Mouse (Mus musculus) gastrocnemius, postnatal 36 days (tissue): ENCODE data around the gene Fen1. TPM values are rescaled to one million over a fixed set of nuclear protein-coding genes. Genes with fewer than 3 reads are reported as not detected.
"Not testable (repeated sequence)": the region's sequence is repeated elsewhere in the genome, so short reads cannot be mapped to it uniquely, and the experiment has no call there.

Experiments
- DNase-seq, 2 experiments: peaks; one replicate each; pipeline ENCODE4 v3.0.0; 2022
- intact Hi-C: fragments of 180-260 bp; cut with DNase I; formaldehyde crosslinking; loops from one replicate; pipeline ENCODE4 v1.15.1; 2025
- total RNA-seq, 2 experiments: library from RNA; stranded (reverse); gene quantifications; 2 replicates each; pipeline ENCODE4 v1.2.3; 2021

Fen1 gene
- total RNA-seq, 2 experiments from 2014 or later = 3.1 to 3.9 TPM

DNA sequence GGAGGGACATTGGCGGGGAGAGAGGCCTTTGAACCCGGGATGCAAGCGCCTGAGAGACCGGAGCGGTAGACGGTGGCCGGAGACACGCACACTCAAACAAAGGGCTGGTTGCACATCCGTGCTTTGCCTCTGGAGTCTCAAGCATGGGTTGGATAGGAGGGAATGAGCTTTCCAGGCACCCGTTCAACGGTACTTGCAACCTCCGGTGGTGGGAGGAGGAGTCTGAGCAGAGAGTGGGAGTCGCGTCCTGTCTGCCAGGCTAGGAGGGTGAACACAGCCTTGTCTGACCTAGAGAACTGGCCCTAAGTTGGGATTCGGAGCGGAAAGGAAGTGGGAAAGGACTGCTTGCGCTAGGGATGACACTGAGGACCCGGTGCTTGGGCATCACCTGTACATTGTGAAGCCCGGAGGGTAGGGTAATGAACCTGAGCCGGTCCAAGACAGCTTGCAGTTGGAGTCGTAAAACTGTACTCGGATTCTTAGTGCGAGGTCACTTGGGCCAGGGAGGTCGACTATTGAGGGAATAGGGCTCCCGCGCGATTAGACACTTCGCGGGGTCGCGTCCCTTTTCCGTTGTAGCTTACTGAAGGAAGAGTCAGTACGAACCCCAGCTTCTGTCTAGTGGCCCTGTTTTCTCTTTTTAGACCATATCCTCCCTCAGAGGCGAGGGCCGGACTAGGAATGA lies 20.5 kb downstream of the Fen1 start:
- intact Hi-C loops = no loop called here
- DNase-seq = peak in 1 of 2 experiments; percentile 38

DNA sequence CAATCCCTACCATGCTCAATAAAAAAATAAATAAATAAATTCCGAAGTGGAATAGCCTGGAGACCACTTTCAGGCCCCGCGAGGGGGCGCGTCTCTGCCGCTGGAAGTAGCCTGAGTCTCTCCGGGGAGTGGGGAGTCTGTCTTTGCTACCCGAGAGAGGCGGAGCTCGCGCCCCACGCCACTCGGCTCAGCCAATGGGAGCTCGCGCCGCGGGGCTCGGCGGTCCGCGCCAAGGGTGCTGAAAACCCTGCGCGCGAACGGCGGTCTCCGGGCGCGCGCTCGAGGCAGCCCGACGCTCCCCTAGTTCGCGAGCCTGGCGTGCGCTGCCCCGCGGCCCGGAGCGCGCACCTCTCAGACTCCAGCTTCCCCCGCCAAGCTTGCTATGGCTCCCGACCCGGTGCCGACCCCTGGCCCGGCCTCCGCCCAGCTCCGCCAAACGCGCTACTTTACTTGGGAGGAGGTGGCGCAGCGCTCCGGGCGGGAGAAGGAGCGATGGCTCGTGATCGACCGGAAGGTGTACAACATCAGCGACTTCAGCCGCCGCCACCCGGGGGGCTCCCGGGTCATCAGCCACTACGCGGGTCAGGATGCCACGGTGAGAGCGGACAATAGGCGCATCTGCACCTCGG lies 21.2 kb downstream of the Fen1 start, which contains the start of gene Fads1:
TSS of gene Fads1 (plus strand) at position 219 of the 629 bp plus-strand sequence.
- intact Hi-C loops = no loop called here
- peak; percentile 81 to 87 for DNase-seq

- intact Hi-C loops = no loop called here
- no peak for DNase-seq
Measured at GRCm38 (mm10) chr19:10182142-10182541, 21.8 kb downstream of the Fen1 start.

DNA sequence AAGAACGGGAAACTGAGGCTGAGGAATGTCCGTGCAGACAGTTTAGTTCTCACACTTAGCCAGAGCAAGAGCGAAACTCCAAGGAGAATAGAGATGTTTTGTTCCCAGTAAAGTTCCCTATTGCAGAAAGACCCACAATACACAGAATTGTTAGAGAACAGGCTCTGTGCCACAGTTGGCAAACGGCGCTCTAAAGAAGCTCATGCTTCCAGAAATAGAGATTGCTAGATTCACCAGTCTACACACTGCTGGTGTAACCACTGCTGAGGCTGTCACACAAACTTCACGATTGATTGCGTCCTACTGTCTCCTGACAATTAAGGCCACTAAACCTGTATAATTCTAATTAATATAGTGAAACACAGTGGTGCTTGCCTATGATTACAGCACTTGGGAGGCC lies 22.7 kb downstream of the Fen1 start:
- no peak for DNase-seq
- intact Hi-C loops = no loop called here

DNA sequence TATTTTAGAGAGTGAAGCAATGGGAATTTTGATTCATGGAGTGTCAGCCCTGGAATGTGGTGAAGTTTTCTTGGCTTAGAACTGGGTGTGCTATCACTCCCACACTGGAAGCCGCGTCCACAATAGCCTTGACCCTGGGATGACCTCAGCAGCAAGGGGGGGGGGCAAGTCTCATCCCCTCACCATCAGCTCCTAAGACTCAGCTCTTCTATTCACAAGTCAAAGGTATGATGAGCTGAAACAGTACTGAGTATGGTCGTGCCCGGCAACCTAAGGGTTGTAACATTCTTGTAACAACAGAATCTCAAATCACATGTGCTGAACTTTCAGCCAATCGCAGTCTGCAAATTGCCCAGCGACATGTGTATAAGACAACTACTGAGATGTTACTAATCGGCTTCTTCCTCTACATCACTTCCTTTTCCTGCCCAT lies 27.0 kb downstream of the Fen1 start:
- DNase-seq = no peak
- intact Hi-C loops = no loop called here

- DNase-seq = no peak
- intact Hi-C loops = no loop called here
Measured at GRCm38 (mm10) chr19:10176477-10176876, 27.5 kb downstream of the Fen1 start.

- DNase-seq = no peak
- intact Hi-C loops = no loop called here
Measured at GRCm38 (mm10) chr19:10174956-10175355, 29.0 kb downstream of the Fen1 start.

DNA sequence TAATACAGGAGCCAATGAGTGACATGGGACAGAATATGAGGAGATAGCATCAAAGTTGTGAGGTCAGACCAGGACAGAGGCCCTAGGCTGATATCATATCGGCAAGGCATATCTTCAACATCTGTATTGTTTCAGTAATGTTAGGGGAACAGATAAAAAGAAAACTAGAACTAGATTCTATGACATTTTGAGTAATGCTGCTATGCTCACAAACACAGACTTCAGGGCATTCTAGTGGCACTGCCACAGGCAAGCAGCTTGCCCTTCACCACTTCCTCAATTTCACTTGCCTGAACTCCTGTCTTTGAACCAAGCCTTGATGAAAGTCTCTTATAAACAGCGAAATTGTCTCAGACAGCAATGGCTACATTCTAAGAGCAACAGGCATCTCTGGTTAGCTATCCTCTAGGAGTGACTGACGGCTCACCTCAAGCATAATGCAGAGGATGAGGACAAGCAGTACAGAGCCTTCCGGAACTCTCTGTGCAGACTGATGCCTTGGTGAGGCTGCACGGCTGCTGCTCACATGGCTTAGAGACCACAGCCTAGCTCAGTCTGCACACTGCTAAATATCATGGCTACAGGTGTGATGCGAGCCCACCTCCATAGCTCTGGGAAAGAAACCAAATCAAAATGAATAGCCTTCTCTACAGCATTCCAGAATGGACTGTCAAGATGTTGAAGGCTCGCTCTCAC lies 30.0 kb downstream of the Fen1 start:
- intact Hi-C loops = no loop called here
- DNase-seq = no peak

DNA sequence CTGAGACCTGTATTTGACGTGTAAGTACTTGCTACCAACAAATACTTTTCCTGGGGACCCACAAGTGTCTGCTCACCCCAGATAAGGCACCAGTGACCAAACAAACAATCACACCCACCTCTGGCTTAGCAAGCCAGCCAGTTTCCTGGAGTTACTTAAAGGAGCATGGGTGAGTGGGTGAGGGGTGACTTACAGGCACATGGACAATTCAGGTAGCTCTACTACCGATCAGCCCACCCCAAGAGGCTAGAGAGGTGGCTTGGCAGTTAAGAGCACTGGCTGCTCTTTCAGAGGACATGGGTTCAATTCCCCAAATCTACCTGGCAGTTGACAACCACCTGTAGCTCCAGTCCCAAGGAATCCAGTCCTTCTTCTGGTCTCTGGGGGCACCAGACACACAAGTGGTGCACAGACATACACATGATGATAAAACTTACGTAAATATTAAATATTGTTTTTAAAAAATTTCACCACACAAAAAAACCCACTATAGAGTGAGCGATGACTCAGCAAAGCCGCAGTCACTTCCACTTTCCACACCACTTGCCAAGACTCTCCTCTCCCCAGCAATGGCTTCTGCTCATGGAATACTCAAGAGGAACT lies 30.8 kb downstream of the Fen1 start:
- DNase-seq = no peak
- intact Hi-C loops = no loop called here

DNA sequence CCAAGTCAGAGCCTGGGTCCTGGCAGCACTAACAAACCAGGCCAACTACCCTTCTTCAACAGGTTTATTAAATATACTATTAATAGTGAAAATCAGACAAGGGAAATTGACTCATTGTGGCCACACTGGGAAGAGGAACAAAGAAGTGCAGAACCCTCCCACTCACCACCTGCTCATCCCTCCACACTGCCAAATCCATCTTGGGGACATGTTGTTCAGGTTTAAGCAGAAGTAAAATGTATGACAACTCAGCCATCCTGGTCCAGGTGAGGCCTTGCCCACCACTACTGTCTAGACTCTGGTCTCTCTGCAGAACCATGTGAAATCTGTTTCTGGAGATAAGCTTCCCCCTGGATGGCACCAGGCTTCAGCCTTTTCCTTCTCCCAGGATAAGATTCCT lies 32.1 kb downstream of the Fen1 start:
- no peak for DNase-seq
- intact Hi-C loops = no loop called here

DNA sequence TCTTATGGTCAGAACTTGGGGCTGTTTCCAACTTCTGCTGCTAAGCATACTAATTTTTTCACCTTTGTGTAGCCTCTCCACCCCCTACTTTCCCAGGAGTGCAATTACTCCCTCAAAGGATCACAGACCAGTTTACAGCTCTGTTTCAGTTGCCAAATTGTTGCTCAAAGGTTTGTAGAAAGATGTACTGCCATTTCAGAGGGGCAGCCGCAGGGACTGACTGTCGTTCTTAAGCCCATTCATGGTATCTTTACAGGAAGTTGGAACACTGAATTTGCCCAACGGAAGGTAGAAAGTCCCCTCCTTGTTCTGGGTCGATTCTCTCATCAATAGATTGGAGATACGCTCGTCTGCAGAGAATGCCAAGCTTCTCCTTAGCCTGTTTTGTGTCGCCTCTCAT lies 32.6 kb downstream of the Fen1 start:
- intact Hi-C loops = no loop called here
- no peak for DNase-seq

DNA sequence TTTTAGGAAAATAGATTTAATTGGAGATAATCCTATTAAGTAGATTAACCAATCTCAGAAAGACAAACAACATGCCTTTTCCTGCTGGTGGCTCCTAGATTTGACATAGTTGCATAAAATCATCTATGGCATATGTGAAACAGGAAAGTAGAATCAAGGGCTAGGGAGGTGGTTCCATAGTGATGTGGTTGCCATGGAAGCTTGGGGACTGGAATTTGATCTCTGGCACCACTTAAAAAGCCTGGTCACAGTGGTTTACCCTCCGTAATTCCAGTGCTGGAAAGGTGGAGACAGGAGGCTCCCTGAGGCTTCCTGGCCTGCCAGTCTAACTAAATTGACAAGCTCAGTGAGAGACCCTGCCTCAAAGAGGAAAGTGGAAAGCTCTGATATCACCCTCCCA lies 33.5 kb downstream of the Fen1 start:
- intact Hi-C loops = no loop called here
- DNase-seq = no peak

DNA sequence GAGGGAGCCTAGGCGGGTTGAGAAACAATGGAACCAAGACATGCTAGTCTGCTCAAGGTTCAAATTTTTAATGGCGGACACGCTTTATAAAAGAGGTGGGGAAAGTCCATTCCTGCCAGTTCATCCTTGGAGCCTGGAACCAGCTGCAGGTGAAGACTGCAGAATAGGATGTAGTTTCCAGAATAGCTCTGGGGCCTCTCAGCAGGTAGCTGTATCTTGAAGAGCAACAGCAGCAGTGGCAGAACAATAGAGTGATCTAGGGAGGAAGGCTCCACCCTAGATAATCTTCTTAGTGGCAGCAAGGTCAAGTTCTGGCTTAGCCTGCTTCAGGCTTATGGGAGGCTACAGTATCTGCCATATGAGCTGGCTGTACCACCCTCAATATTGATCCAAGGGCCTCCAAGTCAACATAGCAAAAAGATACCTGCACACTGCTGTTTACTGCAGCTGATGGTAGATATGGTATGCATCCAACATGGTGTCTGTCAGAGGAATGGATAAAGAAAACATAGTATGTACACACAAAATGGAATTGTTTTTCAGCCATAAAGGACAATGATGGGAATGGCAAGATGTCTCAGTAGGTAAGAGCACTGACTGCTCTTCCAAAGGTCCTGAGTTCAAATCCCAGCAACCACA lies 34.2 kb downstream of the Fen1 start:
- DNase-seq, intact Hi-C loops: not testable (repeated sequence)

DNA sequence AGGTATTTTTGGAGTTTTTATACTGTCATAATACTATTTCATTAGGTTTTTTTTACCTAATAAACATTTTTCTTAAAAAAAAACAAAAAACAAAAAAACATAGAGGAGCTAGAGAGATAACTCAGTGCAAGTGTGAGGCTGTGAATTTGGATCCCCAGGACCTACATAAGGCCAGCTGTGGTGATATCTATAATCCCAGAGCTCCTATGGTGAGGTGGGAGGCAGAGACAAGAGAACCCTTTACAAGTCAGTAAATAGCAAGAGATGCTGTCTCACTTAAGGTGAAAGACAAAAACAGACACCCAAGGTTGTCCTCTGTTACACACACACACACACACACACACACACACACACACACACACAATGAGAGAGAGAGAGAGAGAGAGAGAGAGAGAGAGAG lies 34.8 kb downstream of the Fen1 start:
- DNase-seq = no peak
- intact Hi-C loops = no loop called here

DNA sequence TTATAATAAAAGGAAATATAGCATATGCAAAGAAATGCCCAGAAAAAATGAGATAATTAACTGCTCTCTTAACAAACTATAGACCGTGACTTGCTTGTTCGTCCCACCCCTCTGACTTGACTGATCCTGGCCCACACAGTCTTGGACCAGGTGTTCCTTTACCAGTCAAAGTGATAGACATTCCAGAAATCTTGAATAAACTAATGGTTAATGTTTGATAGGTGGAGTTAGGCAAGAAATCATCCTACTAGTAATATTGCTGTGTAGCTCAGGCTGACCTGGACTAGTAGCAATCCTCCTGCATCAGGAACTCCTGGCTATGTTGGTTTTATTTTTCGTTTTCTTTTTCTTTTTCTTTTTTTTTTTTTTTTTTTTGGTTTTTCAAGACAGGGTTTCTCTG lies 35.5 kb downstream of the Fen1 start:
- no peak for DNase-seq
- intact Hi-C loops = no loop called here

GRCm38 (mm10) chr19:10167951-10168350 lies 36.0 kb downstream of the Fen1 start:
- intact Hi-C loops = no loop called here
- no peak for DNase-seq

DNA sequence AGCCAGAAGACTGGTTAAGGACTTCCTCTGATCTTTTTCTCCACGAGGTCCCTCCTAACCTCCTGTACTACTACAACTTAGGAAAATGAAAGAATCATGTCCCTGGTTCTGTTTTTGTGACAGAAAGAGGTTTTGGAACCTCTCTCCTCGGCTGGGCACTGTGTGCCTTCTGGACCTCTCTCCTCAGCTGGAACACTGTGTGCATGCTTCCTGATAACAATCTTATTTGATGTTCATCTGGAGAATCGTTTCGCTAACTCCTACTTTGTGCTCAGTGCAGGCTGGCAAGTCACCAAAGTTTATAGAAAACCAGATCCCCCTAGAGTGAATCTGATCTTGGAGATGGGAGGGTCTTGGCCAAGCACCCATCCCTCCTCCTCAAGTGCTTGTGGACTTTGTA lies 36.9 kb downstream of the Fen1 start:
- intact Hi-C loops = no loop called here
- DNase-seq = no peak

- DNase-seq, intact Hi-C loops: not testable (repeated sequence)
Measured at GRCm38 (mm10) chr19:10165928-10166327, 38.0 kb downstream of the Fen1 start.

GRCm38 (mm10) chr19:10163896-10164295 lies 40.1 kb downstream of the Fen1 start:
- no peak for DNase-seq
- intact Hi-C loops = no loop called here

DNA sequence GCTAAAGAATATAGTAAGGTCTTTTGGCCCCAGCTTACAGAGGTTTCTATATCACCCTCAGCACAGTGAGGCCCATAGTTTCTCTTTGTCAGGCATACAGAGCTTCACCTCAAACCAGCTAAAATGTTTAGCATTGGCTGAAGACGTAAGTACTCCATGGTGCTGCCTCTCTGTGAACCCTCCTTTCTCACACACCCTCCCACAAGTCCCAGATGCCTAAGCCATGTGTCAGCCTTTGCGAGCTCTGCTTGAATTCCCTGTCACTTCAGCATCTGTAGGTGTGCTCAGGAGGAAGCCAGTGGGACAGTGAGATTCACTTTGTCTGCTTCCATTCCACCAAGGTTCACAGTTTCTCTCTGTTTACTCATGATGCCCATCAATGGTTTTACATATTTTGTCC lies 46.2 kb downstream of the Fen1 start:
- intact Hi-C loops = no loop called here
- no peak for DNase-seq

DNA sequence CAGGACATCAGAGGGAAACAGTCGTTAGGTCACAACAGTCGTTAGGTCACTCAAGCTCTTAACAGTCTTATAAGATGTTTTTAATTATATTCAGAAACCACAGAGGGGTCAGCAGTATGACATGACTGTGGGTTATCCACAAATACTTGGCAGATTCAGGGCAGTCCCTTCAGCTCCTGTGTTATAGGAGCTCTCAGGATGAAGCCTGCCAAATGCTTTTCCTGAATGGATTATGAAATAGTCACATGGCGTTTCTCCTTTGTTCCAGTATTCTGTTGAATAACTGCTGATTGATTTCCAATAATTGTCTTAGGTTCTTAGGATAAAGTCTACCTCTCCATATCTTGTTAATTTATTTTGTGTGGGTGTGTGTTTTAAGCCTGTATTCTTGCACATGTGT lies 54.8 kb downstream of the Fen1 start:
- DNase-seq = no peak
- intact Hi-C loops = no loop called here
